Mouse (Mus musculus) erythroid progenitor cell, adult 5-6 weeks (primary cell): ENCODE measurements around the gene Nr6a1. TPM values are rescaled to one million over a fixed set of nuclear protein-coding genes. Genes with fewer than 3 reads are reported as not detected.

Experiments
- ATAC-seq: replicated peaks from 2 replicates; pipeline ENCODE4 v1.8.0; 2016; ENCODE audit warnings: moderate number of reproducible peaks, mild to moderate bottlenecking, moderate TSS enrichment, inconsistent platforms; ENCODE audit not compliant: poor library complexity, low FRiP score, severe bottlenecking
- total RNA-seq, 2 experiments: library from RNA; stranded (forward) in 1 of 2; stranded (reverse) in 1 of 2; fragments of 150-400 nt in 1 of 2; fragments of 186-747, 209-891 nt in 1 of 2; gene quantifications; 2 replicates each; pipeline versions ENCODE4 v1.2.3 to v1.2.4; 2015 to 2017; ENCODE audit warnings: low replicate concordance in 2 of 2

Gene Nr6a1
- total RNA-seq, 2 experiments from 2014 or later = 0.84 TPM; not detected in 1

- no peak for ATAC-seq
Measured at GRCm38 (mm10) chr2:38697128-38698120, 230.1 kb downstream of the Nr6a1 start.

GRCm38 (mm10) chr2:38695770-38696169 is 231.7 kb downstream of the Nr6a1 start:
- no peak for ATAC-seq

- no peak for ATAC-seq
Measured at GRCm38 (mm10) chr2:38691542-38691941, 235.9 kb downstream of the Nr6a1 start.

GRCm38 (mm10) chr2:38689881-38690280 is 237.6 kb downstream of the Nr6a1 start:
- no peak for ATAC-seq

- ATAC-seq = no peak
Measured at GRCm38 (mm10) chr2:38688791-38689520, 238.5 kb downstream of the Nr6a1 start.

- no peak for ATAC-seq
Measured at GRCm38 (mm10) chr2:38685746-38686145, 241.7 kb downstream of the Nr6a1 start.

GRCm38 (mm10) chr2:38683083-38683482 is 244.4 kb downstream of the Nr6a1 start:
- no peak for ATAC-seq

- no peak for ATAC-seq
Measured at GRCm38 (mm10) chr2:38682209-38682608, 245.3 kb downstream of the Nr6a1 start.

GRCm38 (mm10) chr2:38678947-38679346 is 248.5 kb downstream of the Nr6a1 start:
- ATAC-seq = no peak

GRCm38 (mm10) chr2:38675366-38675969 is 252.0 kb downstream of the Nr6a1 start:
- no peak for ATAC-seq

Other genes with a start within 250 kb of the Nr6a1 start
- not detected in 2 replicates for gene Nr5a1, start 213.1 kb downstream of the Nr6a1 start, total RNA-seq (2015; ENCODE audit: low replicate concordance)
- not detected in 2 replicates for gene Nr5a1, start 213.1 kb downstream of the Nr6a1 start, total RNA-seq (2017; ENCODE audit: low replicate concordance)
- 1.8 TPM in 1 of 2 replicates, not detected in the other for gene Olfml2a, start 4.3 kb upstream of the Nr6a1 start, total RNA-seq (2015; ENCODE audit: low replicate concordance)
- gene Olfml2a, start 4.3 kb upstream of the Nr6a1 start, total RNA-seq (2017; ENCODE audit: low replicate concordance) = not detected in 2 replicates
- 0.72 TPM in 1 of 2 replicates, not detected in the other for gene Wdr38, start 69.8 kb upstream of the Nr6a1 start, total RNA-seq (2015; ENCODE audit: low replicate concordance)
- gene Wdr38, start 69.8 kb upstream of the Nr6a1 start, total RNA-seq (2017; ENCODE audit: low replicate concordance) = 0.13 TPM in 1 of 2 replicates, not detected in the other
- 31.9 and 56.6 TPM in 2 replicates for gene Arpc5l, start 77.7 kb upstream of the Nr6a1 start, total RNA-seq (2015; ENCODE audit: low replicate concordance)
- 33.6 and 47.9 TPM in 2 replicates for gene Arpc5l, start 77.7 kb upstream of the Nr6a1 start, total RNA-seq (2017; ENCODE audit: low replicate concordance)
- gene Rpl35, start 77.9 kb upstream of the Nr6a1 start, total RNA-seq (2015; ENCODE audit: low replicate concordance) = 226 and 288 TPM in 2 replicates
- gene Rpl35, start 77.9 kb upstream of the Nr6a1 start, total RNA-seq (2017; ENCODE audit: low replicate concordance) = 201 and 298 TPM in 2 replicates
- 10.1 and 19.8 TPM in 2 replicates for gene Golga1, start 137.9 kb upstream of the Nr6a1 start, total RNA-seq (2015; ENCODE audit: low replicate concordance)
- gene Golga1, start 137.9 kb upstream of the Nr6a1 start, total RNA-seq (2017; ENCODE audit: low replicate concordance) = 29.3 and 31.5 TPM in 2 replicates